ENCODE assay signal across 11 mouse cellular contexts in the genomic region with DNA sequence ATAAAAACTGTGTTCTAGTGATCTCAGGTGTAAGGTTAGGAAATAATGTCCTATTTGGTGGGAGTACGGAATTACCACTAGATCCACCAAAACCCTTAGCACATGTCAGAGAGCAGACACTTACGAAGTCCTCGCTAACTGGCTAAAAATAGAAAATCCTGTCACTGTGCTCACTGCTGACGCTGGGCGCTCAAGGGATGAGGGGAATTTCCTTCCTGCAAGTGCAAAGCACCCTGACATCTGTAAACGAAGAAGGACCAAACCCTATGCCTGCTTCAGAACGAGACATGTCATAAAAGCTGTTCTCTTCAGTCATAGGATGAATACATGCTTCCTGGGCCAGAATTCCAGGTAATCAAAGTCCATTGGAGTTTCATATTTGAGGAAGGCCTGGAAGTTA. TPM values are rescaled to one million over a fixed set of nuclear protein-coding genes. Genes with fewer than 3 reads are reported as not detected.
DNase-seq lines count a peak whose midpoint lies in the region; ATAC-seq and TF ChIP-seq lines count a peak whose summit lies in the region.
"Had no signal": no experiment of that assay in that cellular context is flagged by ENCODE, and none has a peak within 500 bp of the region (broad histone marks: within the 10 kb centered on the region; RNA-seq: fewer than 3 reads in every experiment).

No protein-coding gene starts in this region.

- H3K9me3 ChIP-seq in heart, embryonic 13.5 days, result no peaks in the 10 kb centered on the region
- no peaks in the 10 kb centered on the region for H3K9me3 ChIP-seq in liver, embryonic 12.5 days (replicated peaks)
- H3K9me3 ChIP-seq: G1E had no signal

- peaks cover 70% of the 10 kb centered on the region for H3K4me1 ChIP-seq in brown adipose tissue, adult 24 weeks (ENCODE audit: control insufficient read depth, insufficient read depth, insufficient read length, low read length)
- peaks cover 74% of the 10 kb centered on the region for H3K4me1 ChIP-seq in heart, embryonic 13.5 days
- H3K4me1 ChIP-seq in liver, embryonic 12.5 days, result peaks cover 73% of the 10 kb centered on the region

- H3K27ac ChIP-seq in layer of hippocampus, adult 2 months, result peak overlapping the region; percentile 80
- peak overlapping the region; percentile 96 for H3K27ac ChIP-seq in brown adipose tissue, adult 24 weeks (replicated peaks; ENCODE audit: low read depth, low read length)
- peak overlapping the region; percentile 85 for H3K27ac ChIP-seq in heart, embryonic 13.5 days (replicated peaks)
- H3K27ac ChIP-seq in liver, embryonic 12.5 days, result peak overlapping the region; percentile 55

- no peak for TF ChIP-seq CTCF in layer of hippocampus, adult 2 months (conservative IDR thresholded peaks at IDR 0.05)

- 0 out of 2 replicates have a peak overlapping the region, but pooled peaks have one; percentile 5 for H3K4me2 ChIP-seq in heart, embryonic 13.5 days
- no peak overlapping the region for H3K4me2 ChIP-seq in liver, embryonic 12.5 days

- WGBS in heart, embryonic 13.5 days, result 17% methylated on average over 7 of the region's 7 CpGs
- 60% methylated on average over 7 of the region's 7 CpGs for WGBS in liver, embryonic 12.5 days (ENCODE audit: insufficient replicate concordance)

- ATAC-seq in heart, embryonic 13.5 days (ENCODE audit: extremely low read depth, insufficient number of reproducible peaks, low FRiP score, low TSS enrichment), result no peak
- no peak for ATAC-seq in liver, embryonic 12.5 days
- ATAC-seq in activated CD4-positive, CD25-positive, alpha-beta regulatory T cell, adult 4 months, result no peak

- DNase-seq in layer of hippocampus, adult 2 months (ENCODE audit: low spot score in 2 of 2), result no peak
- DNase-seq in layer of hippocampus, adult 9-10 months (ENCODE audit: low spot score), result no peak
- no peak for DNase-seq in right cerebral cortex, adult 2 months (ENCODE audit: low spot score in 2 of 2)
- DNase-seq: adrenal gland, adult 8-10 months; right cerebral cortex, postnatal 4 days; thymus, postnatal 36 days had no signal

- no peak overlapping the region for H3K4me3 ChIP-seq in layer of hippocampus, adult 2 months
- no peak overlapping the region for H3K4me3 ChIP-seq in brown adipose tissue, adult 24 weeks (ENCODE audit: insufficient read depth, low read depth, low read length)
- H3K4me3 ChIP-seq in heart, embryonic 13.5 days, result no peak overlapping the region
- no peak overlapping the region for H3K4me3 ChIP-seq in liver, embryonic 12.5 days

- peak overlapping the region; percentile 65 for H3K9ac ChIP-seq in heart, embryonic 13.5 days
- no peak overlapping the region for H3K9ac ChIP-seq in liver, embryonic 12.5 days

- no peaks in the 10 kb centered on the region for H3K36me3 ChIP-seq in heart, embryonic 13.5 days
- H3K36me3 ChIP-seq in liver, embryonic 12.5 days, result no peaks in the 10 kb centered on the region

- no peaks in the 10 kb centered on the region for H3K27me3 ChIP-seq in heart, embryonic 13.5 days (replicated peaks)
- H3K27me3 ChIP-seq in liver, embryonic 12.5 days (replicated peaks), result no peaks in the 10 kb centered on the region

RNA-seq across cellular contexts. Expression of a gene that starts 27.7 kb away (rescaled TPM):
- 10 to 100 TPM; 42.3 to 54.8 TPM for total RNA-seq in layer of hippocampus, adult 2 months (2021)
- 44.1 and 50.2 TPM in 2 replicates for polyA plus RNA-seq in brown adipose tissue, adult 24 weeks (2012; ENCODE audit: insufficient read depth, insufficient read length, missing spikeins)
- polyA plus RNA-seq in heart, embryonic 13.5 days (2015; fragmentation: Nextera tagmentation; extraction: Ambion mirVana), result 12.5 and 15.7 TPM in 2 replicates
- polyA plus RNA-seq in liver, embryonic 12.5 days (2016; fragmentation: Nextera tagmentation; extraction: Ambion mirVana), result 27.2 and 28.8 TPM in 2 replicates
- polyA plus RNA-seq in activated CD4-positive, CD25-positive, alpha-beta regulatory T cell, adult 4 months (2017; shearing (Covaris generic)), result 10 to 100 TPM; 78.0 to 82.5 TPM
